Mouse (Mus musculus) right cerebral cortex, postnatal 14 days (tissue): ENCODE data around the gene Rufy3.

Experiments
- DNase-seq: peaks from one replicate; pipeline ENCODE4 v3.0.0; 2022

Gene Rufy3

GRCm38 (mm10) chr5:88575506-88576338, 10.9 kb downstream of the Rufy3 start:
- no peak for DNase-seq

GRCm38 (mm10) chr5:88580681-88581080, 15.8 kb downstream of the Rufy3 start:
- DNase-seq, result no peak

GRCm38 (mm10) chr5:88581343-88581742, 16.5 kb downstream of the Rufy3 start:
- no peak for DNase-seq

- DNase-seq, result peak; percentile 64
These were observed 18.6 kb downstream of the Rufy3 start for GRCm38 (mm10) chr5:88583271-88584031.

GRCm38 (mm10) chr5:88584061-88584460, 19.2 kb downstream of the Rufy3 start:
- DNase-seq, result peak; percentile 26

- DNase-seq, result no peak
These were observed 21.8 kb downstream of the Rufy3 start for GRCm38 (mm10) chr5:88586407-88587174.

- DNase-seq, result no peak
These were observed 22.5 kb downstream of the Rufy3 start for GRCm38 (mm10) chr5:88587211-88587934.

GRCm38 (mm10) chr5:88588481-88588880, 23.6 kb downstream of the Rufy3 start:
- no peak for DNase-seq

- no peak for DNase-seq
These were observed 28.8 kb downstream of the Rufy3 start for GRCm38 (mm10) chr5:88593421-88594172.

- DNase-seq, result no peak
These were observed 29.3 kb downstream of the Rufy3 start for GRCm38 (mm10) chr5:88594173-88594569.

- no peak for DNase-seq
These were observed 31.0 kb downstream of the Rufy3 start for GRCm38 (mm10) chr5:88595537-88596455.

GRCm38 (mm10) chr5:88598961-88599360, 34.1 kb downstream of the Rufy3 start:
- DNase-seq, result no peak

- no peak for DNase-seq
These were observed 37.2 kb downstream of the Rufy3 start for GRCm38 (mm10) chr5:88602030-88602429.

GRCm38 (mm10) chr5:88602713-88603112, 37.9 kb downstream of the Rufy3 start:
- DNase-seq, result no peak

GRCm38 (mm10) chr5:88604046-88604445, 39.2 kb downstream of the Rufy3 start:
- DNase-seq, result no peak

GRCm38 (mm10) chr5:88604641-88605358, 40.0 kb downstream of the Rufy3 start:
- no peak for DNase-seq

- peak; percentile 38 for DNase-seq
These were observed 49.3 kb downstream of the Rufy3 start for GRCm38 (mm10) chr5:88614129-88614528.

- DNase-seq, result no peak
These were observed 52.1 kb downstream of the Rufy3 start for GRCm38 (mm10) chr5:88616988-88617387.

- no peak for DNase-seq
These were observed 62.7 kb downstream of the Rufy3 start for GRCm38 (mm10) chr5:88627545-88627944.

- no peak for DNase-seq
These were observed 64.3 kb downstream of the Rufy3 start for GRCm38 (mm10) chr5:88629125-88629524.
